Mouse (Mus musculus) retina, adult 2 months (tissue): ENCODE measurements around the gene Sod1.
"Not testable (repeated sequence)": the region's sequence is repeated elsewhere in the genome, so short reads cannot be mapped to it uniquely, and the experiment has no call there.

Experiments used
- DNase-seq: peaks from one replicate; pipeline ENCODE4 v3.0.0-alpha.2; 2012; ENCODE audit warnings: low read depth, low spot score

Gene Sod1

DNA sequence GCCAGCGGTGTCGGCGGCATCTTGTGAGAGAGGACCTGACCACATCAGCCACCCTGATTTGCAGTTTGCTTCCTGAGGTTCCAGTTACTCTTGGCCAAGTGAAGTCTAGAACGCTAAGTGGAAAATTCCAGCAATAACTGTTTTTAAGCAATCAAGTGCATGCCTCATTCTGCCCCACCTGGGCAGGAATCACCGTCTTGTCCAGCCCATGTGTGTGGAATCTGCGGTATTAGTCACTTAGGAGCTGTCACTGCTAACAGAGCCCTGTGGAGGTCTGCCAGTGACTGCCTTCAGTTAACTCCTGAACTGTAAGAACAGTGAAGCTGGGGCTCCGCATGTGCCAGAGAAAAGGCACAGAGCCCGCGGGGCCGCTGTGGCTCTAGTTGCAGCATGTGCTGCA lies 9.8 kb upstream of the Sod1 start:
- no peak for DNase-seq

DNA sequence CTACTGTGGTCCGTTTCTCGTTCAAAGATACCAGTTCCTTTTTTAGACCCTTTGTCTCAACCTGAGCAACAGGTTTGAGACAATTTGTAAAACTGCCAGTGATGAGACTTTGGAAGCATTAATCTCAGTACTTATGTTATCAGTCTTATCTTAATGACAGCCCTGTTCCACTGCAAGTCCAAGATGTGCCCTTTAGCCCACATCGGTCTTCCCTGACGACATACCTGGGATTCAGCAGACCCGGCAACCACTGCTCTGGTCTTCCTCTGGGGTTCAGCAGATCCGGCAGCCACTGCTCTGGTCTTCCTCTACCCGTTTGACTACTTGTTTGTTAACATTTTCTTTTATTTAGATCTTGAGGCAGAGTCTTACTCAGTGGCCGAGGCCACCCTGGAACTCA lies 8.8 kb upstream of the Sod1 start:
- no peak for DNase-seq

DNA sequence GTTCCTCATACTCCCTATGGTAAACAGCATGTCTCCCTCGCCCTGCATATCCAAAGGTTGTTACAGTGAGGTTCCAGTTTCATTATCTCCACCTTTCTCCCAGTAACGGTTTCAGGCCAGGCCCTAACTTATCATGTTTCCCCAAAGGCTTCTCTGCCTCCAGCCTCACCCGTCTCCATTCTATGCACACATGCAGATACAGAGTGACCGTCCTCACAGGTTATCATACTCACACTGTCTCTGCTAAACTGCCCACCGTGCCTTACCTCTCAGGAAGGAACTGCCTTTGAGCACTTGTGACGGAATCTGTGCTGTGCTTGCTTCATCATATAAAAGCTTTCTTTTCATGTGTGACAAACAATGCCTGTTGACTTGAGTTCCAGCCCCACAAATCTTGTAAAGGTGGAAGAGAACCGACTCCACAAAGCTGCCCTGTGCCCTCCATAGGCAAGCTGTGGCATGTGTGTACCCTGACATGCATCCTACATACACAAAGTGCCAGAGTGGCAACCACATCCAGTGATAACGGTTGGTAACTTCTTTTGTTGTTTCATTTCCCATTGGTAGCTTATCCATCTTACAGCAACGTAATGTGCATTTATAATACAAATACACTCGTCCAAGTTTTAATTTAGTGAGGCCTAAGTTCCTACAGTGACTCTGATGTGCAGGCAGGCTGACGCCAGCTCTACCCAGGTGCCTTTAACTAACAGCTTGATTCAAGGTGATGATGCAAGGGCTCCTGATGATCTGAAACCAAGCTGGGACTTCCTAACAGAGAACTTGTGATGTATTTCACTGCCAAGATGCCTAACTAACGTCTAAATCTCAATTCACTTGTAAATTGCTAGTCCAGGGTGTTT lies 6.8 kb upstream of the Sod1 start:
- no peak for DNase-seq

DNA sequence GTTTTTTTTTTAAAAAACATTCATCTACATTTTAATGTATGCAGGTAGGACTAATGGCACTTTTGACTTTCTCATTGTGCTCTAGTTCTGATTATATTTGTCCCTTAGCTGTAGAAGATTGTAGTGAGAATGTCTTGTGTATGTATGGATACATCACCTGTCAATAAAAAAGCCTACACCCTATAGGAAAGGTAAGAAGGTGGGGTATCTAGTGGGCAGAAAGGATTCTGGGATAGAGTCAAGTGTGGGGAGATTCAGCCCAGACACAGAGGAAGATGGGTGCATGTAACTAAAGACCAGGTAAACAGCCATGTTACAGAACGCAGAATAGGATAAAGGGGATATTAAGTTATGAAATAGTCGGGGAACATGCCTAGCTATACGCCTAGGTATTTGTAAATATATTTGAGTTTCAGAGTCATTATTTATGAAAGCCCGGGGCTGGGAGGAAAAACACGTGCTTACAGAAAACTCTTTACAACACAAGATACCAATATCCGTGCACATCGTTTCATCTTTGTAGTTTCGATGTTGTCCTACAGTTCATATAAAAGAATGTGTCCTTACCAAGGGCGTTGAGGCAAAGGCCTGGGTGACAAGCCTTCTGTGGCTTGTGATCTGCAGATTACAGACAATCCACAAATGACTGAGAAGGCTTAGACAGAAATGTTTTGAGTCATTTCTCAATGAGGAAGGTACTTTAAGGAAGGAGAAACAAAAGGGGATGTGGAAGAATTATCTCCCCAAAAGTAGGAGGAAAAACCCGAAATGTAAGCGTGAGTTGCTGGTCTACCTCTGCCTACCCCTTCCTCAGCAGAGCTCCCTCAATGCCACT lies 5.6 kb upstream of the Sod1 start:
- DNase-seq: no peak

DNA sequence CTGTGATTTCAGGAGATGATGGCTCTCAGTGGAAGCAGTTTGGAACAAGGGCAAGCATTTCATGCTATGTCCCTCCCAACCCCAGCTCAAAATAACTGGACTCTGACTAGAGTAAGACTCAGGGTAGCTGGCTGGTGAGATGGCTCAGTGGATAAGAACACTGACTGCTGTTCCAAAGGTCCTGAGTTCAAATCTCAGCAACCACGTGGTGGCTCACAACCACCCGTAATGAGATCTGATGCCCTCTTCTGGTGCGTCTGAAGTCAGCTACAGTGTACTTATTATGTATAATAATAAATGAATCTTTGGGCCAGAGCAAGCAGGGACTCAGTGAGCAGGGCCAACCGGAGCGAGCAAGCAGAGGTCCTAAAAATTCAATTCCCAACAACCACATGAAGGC lies 4.7 kb upstream of the Sod1 start:
- not testable (repeated sequence) for DNase-seq

DNA sequence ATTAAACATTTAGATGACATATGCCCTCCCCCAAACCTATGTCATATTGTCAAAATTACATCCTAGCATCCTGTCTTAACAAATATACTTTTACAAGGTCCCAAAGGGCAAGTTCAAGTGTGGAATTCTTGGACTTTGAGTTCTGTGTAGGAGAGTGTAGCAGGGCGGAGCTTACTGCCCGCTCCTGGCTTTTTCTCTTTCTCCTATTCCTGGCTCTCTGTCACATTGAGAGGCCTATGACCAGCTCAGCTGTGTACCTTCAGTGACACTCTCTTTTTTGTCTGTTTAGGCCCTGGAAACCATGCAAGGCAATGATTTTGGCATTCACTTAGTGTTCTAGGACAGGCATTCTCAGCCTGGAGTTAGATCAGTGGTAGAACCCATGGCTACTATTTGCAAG lies 4.1 kb upstream of the Sod1 start:
- no peak for DNase-seq

DNA sequence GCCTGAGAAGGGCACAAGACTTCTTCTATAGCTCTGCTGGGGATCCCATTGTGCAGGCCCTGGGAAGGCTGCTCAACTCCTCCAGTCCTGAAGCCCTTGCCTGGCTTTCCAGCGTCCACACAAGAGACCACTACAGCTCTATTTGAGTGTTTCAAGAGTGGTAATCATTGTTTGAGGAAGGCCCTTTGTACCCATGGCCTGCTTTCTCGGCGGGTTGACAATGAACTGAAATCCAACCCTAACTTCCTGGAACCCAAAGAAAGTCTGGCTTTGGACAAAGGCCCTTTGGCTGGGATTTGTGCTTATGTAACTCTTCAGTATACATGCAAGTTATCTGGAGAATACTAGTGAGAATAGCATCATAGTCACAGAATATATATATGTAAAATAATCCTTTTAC lies 3.2 kb upstream of the Sod1 start:
- no peak for DNase-seq

DNA sequence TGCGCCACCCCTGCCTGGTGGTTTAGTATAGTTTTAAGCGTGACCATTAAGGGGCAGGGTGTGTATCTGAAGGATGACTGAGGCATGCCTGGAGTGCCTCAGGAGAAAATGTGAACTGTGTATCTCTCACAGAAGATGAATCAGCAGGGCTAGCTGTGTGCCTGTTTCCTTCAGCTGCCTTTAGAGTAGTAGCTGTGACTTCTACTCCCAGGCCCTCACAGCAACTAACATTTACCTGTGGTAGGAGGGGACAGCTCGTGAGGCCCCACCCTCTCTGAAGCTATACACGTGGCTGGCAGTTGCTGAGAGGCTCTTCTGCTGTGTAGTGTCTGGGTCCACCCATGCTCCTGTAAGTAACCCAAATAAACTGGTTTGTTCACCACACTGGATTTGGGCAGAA lies 2.6 kb upstream of the Sod1 start:
- DNase-seq: no peak

DNA sequence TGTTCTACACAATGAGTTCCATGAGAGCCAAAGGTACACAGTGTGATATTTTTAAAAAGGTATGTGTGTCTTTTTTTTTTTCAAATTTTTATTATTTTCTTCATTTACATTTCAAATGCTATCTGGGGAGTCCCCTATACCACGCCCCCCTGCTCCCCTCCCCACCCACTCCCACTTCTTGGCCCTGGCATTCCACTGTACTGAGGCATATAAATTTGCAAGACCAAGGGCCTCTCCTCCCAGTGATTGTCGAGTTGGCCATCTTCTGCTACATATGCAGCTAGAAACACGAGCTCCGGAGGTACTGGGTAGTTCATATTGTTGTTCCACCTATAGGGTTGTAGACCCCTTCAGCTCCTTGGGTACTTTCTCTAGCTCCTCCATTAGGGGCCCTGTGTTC lies 1.1 kb upstream of the Sod1 start:
- not testable (repeated sequence) for DNase-seq

DNA sequence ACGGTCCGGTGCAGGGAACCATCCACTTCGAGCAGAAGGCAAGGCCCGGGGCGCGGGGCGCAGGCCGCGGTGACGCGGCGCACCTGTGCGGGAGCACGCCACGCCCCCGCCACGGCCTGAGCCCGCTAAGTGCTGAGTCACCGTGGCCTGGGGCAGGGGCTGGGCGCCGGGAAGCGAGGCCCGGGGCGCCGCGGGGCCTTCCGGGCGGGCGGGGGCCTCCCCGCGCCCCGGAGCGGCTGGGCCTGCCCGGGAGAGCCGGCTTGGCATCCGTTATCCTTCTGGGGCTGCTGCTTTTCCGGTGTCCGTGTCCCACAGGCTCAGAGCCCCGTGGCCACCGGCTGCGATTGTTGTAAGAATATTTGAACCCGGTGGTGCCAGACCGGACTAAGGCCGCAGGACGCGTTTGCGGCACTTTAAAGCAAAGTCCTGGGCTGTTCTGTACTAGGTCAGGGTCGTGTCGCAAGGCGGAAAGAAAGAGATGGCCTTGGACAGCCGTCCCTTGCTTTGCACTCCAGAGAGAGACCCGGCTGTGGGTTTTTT lies 408 bp downstream of the Sod1 start:
- DNase-seq: peak; percentile 13

DNA sequence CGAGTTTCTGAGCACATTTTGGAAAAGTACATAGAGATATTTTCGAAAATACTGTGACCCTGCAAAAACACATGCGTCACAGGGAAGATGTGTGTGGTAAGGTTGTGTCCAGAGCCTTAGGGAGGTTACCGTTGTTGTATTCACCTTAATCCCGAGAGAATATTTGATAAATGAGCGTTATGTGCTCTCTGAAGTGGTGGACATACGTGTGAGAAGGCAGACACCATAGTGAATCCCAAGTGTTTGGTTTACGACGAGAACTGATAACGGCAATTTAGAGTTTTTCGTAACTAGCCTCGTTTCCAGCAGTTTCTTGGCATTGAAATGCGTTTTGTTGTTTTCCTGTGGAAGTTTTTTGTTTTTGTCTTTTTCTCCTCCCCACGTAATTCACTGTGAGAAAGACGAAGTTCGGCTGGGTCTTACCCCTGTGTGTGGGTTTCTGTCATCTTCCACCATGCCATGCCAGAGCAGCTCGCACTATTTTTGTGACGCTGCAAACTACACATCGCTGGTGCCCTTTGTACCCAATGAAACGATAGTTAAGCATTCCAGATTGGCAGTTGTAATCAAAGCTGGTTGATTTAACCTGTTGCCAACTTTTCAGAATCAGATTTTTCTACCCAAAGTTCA lies 1.0 kb downstream of the Sod1 start:
- no peak for DNase-seq

DNA sequence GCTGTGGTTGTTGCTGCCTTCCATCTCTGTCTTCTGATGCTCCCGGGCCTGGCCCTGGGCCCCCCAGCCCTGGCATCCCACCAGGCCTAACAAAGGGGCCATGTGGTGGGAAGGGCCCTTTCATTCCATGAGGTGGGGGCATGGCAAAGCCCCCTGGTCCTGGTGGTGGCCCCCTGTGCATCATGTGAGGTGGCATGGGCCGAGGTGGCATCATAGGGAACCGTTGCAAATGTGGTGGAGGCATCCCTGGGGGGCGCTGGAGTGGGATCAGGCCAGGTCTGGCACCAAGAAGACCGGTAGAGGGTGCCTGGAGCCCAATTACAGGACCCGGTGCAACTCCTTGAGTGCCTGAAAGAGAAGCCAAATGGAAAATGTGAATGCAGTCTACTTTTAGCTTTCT lies 9.3 kb downstream of the Sod1 start:
- no peak for DNase-seq

DNA sequence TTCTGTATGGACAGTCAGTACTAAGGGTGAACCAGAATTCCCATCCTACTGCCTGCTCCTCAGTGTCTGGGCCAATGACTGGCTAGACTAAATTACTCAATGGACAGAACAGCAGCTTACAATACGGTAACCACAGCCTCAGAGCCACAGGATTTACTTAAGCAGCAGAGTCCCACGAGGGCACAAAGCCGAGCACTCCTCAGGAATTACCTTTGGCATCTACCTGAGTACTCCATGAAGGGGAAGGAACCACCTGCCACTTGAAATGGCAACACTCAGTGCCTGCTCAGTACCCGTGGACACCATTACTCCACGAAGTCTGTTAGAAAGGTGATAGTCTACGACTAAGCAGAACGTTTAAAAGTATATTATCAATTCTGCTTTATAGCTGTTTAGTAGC lies 10.7 kb downstream of the Sod1 start:
- no peak for DNase-seq

DNA sequence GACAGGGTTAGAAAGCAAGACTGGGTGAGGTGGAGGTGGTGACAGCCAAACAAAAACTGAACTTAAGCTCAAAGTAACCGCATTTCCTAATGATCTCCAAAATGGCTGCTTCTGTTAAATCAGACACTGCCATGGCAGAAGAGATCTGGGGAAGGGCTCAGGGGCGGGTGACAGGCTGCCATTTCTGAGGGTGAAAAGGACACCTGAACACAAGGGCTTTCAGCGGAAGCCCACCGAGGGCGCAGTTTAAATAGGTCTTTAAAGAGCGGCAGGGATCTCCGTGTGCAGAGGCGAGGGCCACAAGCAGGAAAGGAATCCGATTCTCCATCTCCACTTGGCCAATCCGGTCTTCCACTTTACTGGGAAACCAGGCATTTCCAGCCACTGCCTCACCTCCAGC lies 13.1 kb downstream of the Sod1 start:
- no peak for DNase-seq

DNA sequence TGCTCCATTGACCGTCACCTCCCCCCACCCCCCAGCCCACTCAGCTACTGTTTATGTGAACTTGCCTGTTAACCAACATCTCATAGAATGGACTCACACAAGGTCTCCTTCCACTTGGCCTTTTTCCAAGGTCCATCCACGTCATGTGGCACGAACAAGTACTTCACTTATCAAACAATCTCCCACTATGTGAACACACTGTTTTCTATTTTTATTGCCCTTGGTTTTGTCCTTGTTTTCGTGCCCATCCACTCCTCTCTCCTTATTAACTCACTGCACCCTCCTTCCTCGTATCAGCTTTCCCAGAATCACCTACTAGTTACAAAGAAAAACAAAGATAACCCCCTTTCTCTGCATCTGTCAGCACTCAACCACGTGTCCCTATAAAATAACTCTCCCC lies 14.1 kb downstream of the Sod1 start:
- DNase-seq: no peak

DNA sequence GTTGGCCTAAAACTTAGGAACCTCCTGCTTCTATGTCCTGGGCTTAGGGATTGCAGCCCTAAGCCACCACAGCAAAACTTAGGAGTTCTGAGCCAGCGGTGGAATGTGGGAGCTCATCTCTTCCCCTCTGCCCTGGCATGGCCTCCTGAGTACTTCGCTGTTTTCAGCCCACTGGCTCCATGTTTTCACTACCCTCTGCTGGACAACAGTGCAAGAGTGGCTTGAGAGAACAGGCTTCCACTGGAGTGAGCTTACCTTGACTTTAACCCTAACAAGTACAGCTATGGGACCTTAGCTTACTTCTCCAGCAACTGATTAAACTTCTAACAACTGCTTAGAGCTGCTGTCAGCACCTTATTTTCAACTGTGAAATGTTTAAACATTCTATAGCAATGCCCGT lies 14.6 kb downstream of the Sod1 start:
- no peak for DNase-seq

DNA sequence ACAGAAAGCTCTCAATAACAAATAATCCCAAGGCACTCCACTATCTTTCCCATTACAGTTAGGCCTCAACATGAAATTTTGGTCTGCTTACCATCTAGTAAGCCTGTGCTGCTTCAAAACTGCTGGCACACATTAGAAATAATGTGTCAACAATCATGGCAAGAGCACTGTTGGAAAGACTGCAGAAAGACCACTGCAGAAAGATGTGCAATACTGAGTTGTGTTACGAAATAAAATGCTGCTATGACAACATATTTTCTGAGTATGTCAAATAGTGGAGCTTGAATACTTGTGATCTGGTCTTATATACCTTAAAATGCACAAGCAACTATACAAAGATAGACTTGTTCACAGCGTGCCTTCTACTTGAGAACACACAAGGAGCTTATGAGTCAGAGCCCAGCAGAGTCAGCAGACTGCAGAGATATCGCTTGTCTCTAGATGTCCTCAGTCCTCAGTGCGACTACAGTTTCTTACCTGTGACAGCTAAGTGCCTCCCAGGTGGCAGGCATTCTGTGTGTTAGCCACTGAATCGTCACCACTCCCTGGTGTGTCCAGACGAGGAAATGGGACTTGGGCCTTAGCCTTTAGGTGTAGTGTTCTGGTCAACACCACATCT lies 18.7 kb downstream of the Sod1 start:
- no peak for DNase-seq

DNA sequence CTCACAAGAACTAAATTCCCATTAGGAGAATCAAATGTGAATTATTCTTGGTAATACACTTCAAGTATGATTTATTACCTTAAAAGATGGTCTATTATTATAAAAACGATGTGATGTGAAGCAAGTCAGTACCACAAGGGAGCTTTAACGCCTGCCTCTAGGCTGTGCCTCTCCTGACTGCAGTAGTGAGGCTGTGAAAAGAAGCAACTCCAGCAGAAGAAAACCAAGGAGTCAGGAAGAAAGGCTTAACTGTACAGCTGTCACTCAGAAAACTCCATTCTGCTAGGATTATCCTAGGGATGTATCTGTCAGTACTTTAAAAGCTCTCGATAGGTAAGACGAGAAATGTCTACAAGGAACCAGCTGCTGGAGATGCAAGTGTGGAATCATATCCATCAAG lies 21.3 kb downstream of the Sod1 start:
- DNase-seq: no peak

DNA sequence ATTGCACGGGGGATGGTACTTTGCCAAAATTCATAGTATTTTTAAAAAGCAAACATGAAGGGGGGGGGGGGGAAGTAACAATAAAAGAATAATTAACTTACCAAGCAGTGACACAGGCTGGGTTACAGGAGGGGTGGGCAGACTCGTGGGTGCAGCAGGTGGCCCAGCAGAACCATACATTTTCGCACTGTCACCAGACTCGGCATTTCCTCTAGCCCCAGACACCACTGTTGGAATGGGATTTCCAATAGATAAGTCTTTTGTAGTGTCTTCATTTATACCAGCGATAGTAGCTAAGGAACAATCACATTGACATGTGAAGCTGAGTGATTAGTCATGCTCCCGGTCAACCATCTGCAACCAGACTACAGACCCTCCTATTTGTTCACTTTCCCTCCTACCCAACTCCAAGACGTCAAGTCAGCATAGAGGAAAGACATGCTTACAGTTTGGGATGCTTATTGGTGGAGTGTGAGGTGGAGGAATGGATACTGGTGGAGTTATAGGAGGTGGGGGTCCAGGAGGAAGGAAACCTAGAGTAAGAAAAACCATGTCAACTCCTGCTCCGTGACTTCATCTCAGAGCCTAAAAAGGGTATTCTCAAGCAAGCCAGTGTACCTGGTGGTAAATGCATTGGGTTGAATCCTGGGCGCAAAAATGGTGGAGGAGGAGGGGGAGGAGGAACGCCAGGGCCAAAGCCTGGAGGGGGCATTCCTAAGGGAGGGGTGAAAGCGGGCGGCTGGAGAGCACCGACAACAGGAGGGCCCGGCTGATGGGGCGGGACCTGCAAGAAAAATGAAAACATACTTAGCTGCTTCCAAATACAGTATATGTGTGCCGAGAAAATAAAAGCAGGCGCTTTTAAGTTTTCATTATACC lies 22.1 kb downstream of the Sod1 start:
- DNase-seq: no peak

DNA sequence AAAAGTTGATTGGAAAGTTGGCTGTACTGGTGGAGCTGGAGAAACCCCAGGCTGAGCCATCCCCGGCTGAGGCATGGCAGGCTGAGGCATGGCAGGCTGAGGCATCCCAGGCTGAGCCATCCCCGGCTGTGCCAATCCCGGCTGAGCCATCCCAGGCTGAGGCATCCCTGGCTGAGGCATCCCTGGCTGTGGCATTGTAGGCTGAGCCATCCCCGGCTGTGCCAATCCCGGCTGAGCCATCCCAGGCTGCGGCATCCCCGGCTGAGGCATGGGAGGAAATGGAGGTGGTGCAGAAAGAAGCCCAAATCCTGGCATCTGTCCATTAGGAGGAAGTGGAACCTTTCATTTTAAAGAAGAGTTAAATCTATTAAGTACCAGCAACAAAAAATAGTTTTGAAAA lies 29.5 kb downstream of the Sod1 start:
- DNase-seq: no peak

DNA sequence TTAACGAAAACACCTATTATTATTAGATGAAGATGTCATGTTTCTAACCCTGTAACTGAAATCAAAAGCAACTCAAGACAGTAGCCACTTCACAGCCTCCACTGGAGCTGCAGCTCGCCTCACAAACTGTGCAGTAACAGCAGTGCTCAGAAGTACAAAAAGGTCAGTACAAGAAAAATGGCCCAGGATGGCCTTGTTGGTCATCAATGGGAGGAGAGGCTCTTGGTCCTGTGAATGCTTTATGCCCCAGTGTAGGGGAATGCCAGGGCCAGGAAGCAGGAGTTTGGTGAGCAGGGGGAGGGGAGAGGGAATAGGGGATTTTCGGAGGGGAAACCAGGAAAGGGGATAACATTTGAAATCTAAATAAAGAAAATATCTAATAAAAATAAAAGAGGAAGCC lies 30.7 kb downstream of the Sod1 start:
- DNase-seq: not testable (repeated sequence)
